Mouse (Mus musculus): ENCODE measurements around the gene Vps26b.

DNA sequence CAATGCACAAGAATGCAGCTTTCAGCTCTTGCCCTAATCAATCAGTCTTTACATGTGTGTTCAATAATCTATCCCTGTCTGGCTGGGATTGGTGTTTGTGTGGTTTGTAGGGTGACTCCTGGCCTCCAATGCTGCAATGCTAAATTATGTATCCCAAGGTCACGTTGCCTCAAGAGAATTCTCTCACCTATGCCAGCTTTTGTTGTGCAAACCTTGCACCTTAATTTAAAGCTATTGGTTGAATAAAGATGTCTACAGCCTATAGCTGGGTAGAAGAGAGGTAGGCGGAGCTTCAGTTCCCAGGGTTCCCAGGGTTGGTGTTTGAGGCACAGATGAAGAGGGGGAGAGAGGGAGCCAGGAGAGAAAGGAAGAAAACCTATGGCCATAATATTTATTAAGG is 32.4 kb downstream of the Vps26b start:
- TF ChIP-seq CTCF (IDR thresholded peaks at IDR 0.05; ENCODE audit: low read depth): no peak
- no peak for TF ChIP-seq EP300 (optimal IDR thresholded peaks at IDR 0.05)
